Mouse (Mus musculus) myocyte (in vitro differentiated cells): ENCODE data around the gene Mbd5. TPM values are rescaled to one million over a fixed set of nuclear protein-coding genes. Genes with fewer than 3 reads are reported as not detected.

ENCODE experiments used
- H3K27me3 ChIP-seq: one replicate; pipeline ENCODE4 v1.6.1; 2011; ENCODE audit not compliant: control insufficient read depth, insufficient read depth, insufficient read length
- H3K36me3 ChIP-seq: one replicate; pipeline ENCODE4 v1.6.1; 2011; ENCODE audit not compliant: control insufficient read depth, insufficient read depth
- H3K4me2 ChIP-seq: one replicate; pipeline ENCODE4 v1.6.1; 2011; ENCODE audit warnings: low read depth, control low read depth
- H3K4me3 ChIP-seq: one replicate; pipeline ENCODE4 v1.5.1; 2011; ENCODE audit warnings: mild to moderate bottlenecking, control low read depth, moderate library complexity
- H3K79me2 ChIP-seq: one replicate; pipeline ENCODE4 v1.6.1; 2011; ENCODE audit not compliant: control insufficient read depth, insufficient read depth
- H3ac ChIP-seq: one replicate; pipeline ENCODE4 v1.6.1; 2011; ENCODE audit not compliant: control insufficient read depth, insufficient read length
- CEBPB ChIP-seq: IDR thresholded peaks from 2 replicates; pipeline ENCODE4 v1.6.1; 2011; ENCODE audit warnings: mild to moderate bottlenecking, moderate library complexity; ENCODE audit not compliant: poor library complexity, insufficient read depth, severe bottlenecking
- E2F4 ChIP-seq: IDR thresholded peaks from one replicate; pipeline ENCODE4 v1.6.1; 2011; ENCODE audit warnings: mild to moderate bottlenecking, control low read depth, moderate library complexity; ENCODE audit not compliant: insufficient read depth
- MAX ChIP-seq: IDR thresholded peaks from one replicate; pipeline ENCODE4 v1.6.1; 2011; ENCODE audit warnings: low read depth, mild to moderate bottlenecking, control low read depth
- MYOD1 ChIP-seq, 3 experiments: IDR thresholded peaks; one replicate each; pipeline ENCODE4 v1.6.1; 2011; ENCODE audit warnings: control low read depth in 2 of 3, low read depth in 2 of 3, mild to moderate bottlenecking in 2 of 3, moderate library complexity in 1 of 3; ENCODE audit not compliant: insufficient read length in 2 of 3, control insufficient read depth in 1 of 3
- MYOG ChIP-seq, 3 experiments: IDR thresholded peaks; one replicate each; pipeline ENCODE4 v1.6.1; 2011; ENCODE audit warnings: control low read depth in 2 of 3, low read depth in 2 of 3, mild to moderate bottlenecking in 2 of 3; ENCODE audit not compliant: insufficient read length in 2 of 3, control insufficient read depth in 1 of 3, insufficient read depth in 1 of 3
- POLR2A ChIP-seq: IDR thresholded peaks from one replicate; pipeline ENCODE4 v1.6.1; 2011; ENCODE audit warnings: low read depth, mild to moderate bottlenecking, control low read depth, moderate library complexity; ENCODE audit not compliant: insufficient read length
- POLR2AphosphoS2 ChIP-seq: IDR thresholded peaks from one replicate; pipeline ENCODE4 v1.6.1; 2011; ENCODE audit warnings: low read depth, control low read depth; ENCODE audit not compliant: insufficient read length
- REST ChIP-seq: IDR thresholded peaks from one replicate; pipeline ENCODE4 v1.6.1; 2011; ENCODE audit warnings: mild to moderate bottlenecking, control low read depth, moderate library complexity; ENCODE audit not compliant: insufficient read depth, insufficient read length
- SRF ChIP-seq: IDR thresholded peaks from one replicate; pipeline ENCODE4 v1.6.1; 2011; ENCODE audit warnings: low read depth; ENCODE audit not compliant: control insufficient read depth, insufficient read length
- TCF12 ChIP-seq: IDR thresholded peaks from one replicate; pipeline ENCODE4 v1.6.1; 2011; ENCODE audit warnings: mild to moderate bottlenecking, control low read depth; ENCODE audit not compliant: poor library complexity, insufficient read depth, severe bottlenecking
- TCF3 ChIP-seq: IDR thresholded peaks from one replicate; pipeline ENCODE4 v1.6.1; 2011; ENCODE audit warnings: low read depth, control low read depth; ENCODE audit not compliant: insufficient read length
- USF1 ChIP-seq: IDR thresholded peaks from one replicate; pipeline ENCODE4 v1.6.1; 2011; ENCODE audit warnings: low read depth, mild to moderate bottlenecking, control low read depth, moderate library complexity
- polyA plus RNA-seq: library from polyadenylated mRNA; unstranded; fragments of >200 nt; fragmentation: generic; extraction: Trizol; gene quantifications from one replicate; pipeline ENCODE4 v1.2.1, GENCODE M21; 2012; ENCODE audit warnings: missing spikeins

The Mbd5 gene
- polyA plus RNA-seq, 1 experiment = 5.0 TPM

- H3ac ChIP-seq = no peak overlapping the region
- no peak overlapping the region for H3K4me3 ChIP-seq
- no peaks in the 10 kb centered on the region for H3K36me3 ChIP-seq
- TF ChIP-seq MYOD1 (IDR thresholded peaks at IDR 0.05; ENCODE audit: control insufficient read depth in 1 of 3, insufficient read length in 2 of 3, low read depth in 2 of 3) = no peak
- TF ChIP-seq SRF = no peak
- no peak for TF ChIP-seq TCF3
- no peak for TF ChIP-seq MYOG (IDR thresholded peaks at IDR 0.05; ENCODE audit: control insufficient read depth in 1 of 3, insufficient read depth in 1 of 3, insufficient read length in 2 of 3, low read depth in 2 of 3)
- H3K27me3 ChIP-seq = no peaks in the 10 kb centered on the region
- H3K79me2 ChIP-seq = peaks cover 2% of the 10 kb centered on the region
- no peak overlapping the region for H3K4me2 ChIP-seq
Observed at GRCm38 (mm10) chr2:49067886-49068285, 118.6 kb downstream of the Mbd5 start.

- no peak overlapping the region for H3ac ChIP-seq
- no peaks in the 10 kb centered on the region for H3K27me3 ChIP-seq
- no peak overlapping the region for H3K4me3 ChIP-seq
- peaks cover 6% of the 10 kb centered on the region for H3K79me2 ChIP-seq
- H3K4me2 ChIP-seq = no peak overlapping the region
- H3K36me3 ChIP-seq = no peaks in the 10 kb centered on the region
- no peak for TF ChIP-seq TCF12
- no peak for TF ChIP-seq REST
- no peak for TF ChIP-seq CEBPB
Observed at GRCm38 (mm10) chr2:49084966-49085365, 135.7 kb downstream of the Mbd5 start.

- Histone ChIP-seq H3K27me3 (no peaks in the 10 kb centered on the region), H3K4me3 (no peak overlapping the region), H3K36me3 (no peaks in the 10 kb centered on the region), H3K4me2 (no peak overlapping the region), H3K79me2 (no peaks in the 10 kb centered on the region), H3ac (no peak overlapping the region)
- no peak for TF ChIP-seq MAX
- TF ChIP-seq MYOD1 (IDR thresholded peaks at IDR 0.05; ENCODE audit: control insufficient read depth in 1 of 3, insufficient read length in 2 of 3, low read depth in 2 of 3) = no peak
- TF ChIP-seq POLR2A = no peak
- no peak for TF ChIP-seq SRF
- TF ChIP-seq E2F4 = no peak
- no peak for TF ChIP-seq USF1
Observed at GRCm38 (mm10) chr2:49090771-49091170, 141.5 kb downstream of the Mbd5 start.

GRCm38 (mm10) chr2:49096765-49097164 is 147.5 kb downstream of the Mbd5 start:
- peaks cover 5% of the 10 kb centered on the region for H3K79me2 ChIP-seq
- no peak overlapping the region for H3K4me3 ChIP-seq
- no peak overlapping the region for H3K4me2 ChIP-seq
- no peak overlapping the region for H3ac ChIP-seq
- H3K36me3 ChIP-seq = no peaks in the 10 kb centered on the region
- TF ChIP-seq TCF12 (no peak), MYOG (IDR thresholded peaks at IDR 0.05; ENCODE audit: control insufficient read depth in 1 of 3, insufficient read depth in 1 of 3, insufficient read length in 2 of 3, low read depth in 2 of 3) (no peak), CEBPB (no peak), SRF (no peak), POLR2AphosphoS2 (no peak), MYOD1 (IDR thresholded peaks at IDR 0.05; ENCODE audit: control insufficient read depth in 1 of 3, insufficient read length in 2 of 3, low read depth in 2 of 3) (no peak), MAX (no peak), REST (no peak), POLR2A (no peak), E2F4 (no peak), TCF3 (no peak), USF1 (no peak)
- no peaks in the 10 kb centered on the region for H3K27me3 ChIP-seq

GRCm38 (mm10) chr2:49108906-49109305 is 159.6 kb downstream of the Mbd5 start:
- no peak overlapping the region for H3K4me2 ChIP-seq
- no peak overlapping the region for H3K4me3 ChIP-seq
- H3K79me2 ChIP-seq = no peaks in the 10 kb centered on the region
- TF ChIP-seq POLR2A (no peak), TCF3 (no peak), SRF (no peak), TCF12 (no peak), CEBPB (no peak)
- no peaks in the 10 kb centered on the region for H3K27me3 ChIP-seq
- H3K36me3 ChIP-seq = no peaks in the 10 kb centered on the region
- no peak overlapping the region for H3ac ChIP-seq

- Histone ChIP-seq H3K27me3 (no peaks in the 10 kb centered on the region), H3K79me2 (no peaks in the 10 kb centered on the region), H3K36me3 (no peaks in the 10 kb centered on the region), H3K4me3 (no peak overlapping the region), H3ac (no peak overlapping the region), H3K4me2 (no peak overlapping the region)
- TF ChIP-seq CEBPB (no peak), TCF3 (no peak), MYOD1 (IDR thresholded peaks at IDR 0.05; ENCODE audit: control insufficient read depth in 1 of 3, insufficient read length in 2 of 3, low read depth in 2 of 3) (no peak), MYOG (IDR thresholded peaks at IDR 0.05; ENCODE audit: control insufficient read depth in 1 of 3, insufficient read depth in 1 of 3, insufficient read length in 2 of 3, low read depth in 2 of 3) (peak in 1 of 3 experiments; percentile 27), USF1 (no peak), REST (no peak), TCF12 (no peak)
Observed at GRCm38 (mm10) chr2:49119875-49120274, 170.6 kb downstream of the Mbd5 start.
